Mouse (Mus musculus): ENCODE data around the gene Skida1. TPM values are rescaled to one million over a fixed set of nuclear protein-coding genes. Genes with fewer than 3 reads are reported as not detected.

Skida1 gene
- total and polyA plus RNA-seq, 2 experiments from 2014 or later, result 4.4 to 14.1 TPM

DNA sequence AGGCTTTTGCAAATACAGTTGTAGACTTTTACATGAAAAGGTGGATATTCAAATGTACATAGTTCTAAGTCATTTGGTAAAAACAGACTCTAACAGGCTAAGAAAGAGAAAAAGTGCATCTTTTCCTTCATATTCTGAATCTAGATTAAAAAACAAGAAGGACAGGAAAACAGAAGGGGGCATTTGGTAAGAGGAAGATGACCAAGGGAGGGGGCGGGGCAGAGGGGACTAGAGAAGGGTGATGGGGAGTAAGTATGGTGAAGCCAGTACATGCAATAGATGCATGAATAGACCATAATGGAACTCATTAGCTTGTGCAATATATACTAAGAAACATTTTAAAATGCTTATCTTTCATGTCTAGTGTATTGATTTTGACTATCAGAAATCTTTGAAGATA is 11.5 kb upstream of the Skida1 start:
- TF ChIP-seq CTCF (IDR thresholded peaks at IDR 0.05; ENCODE audit: low read depth), result no peak
- no peaks in the 10 kb centered on the region for H3K36me3 ChIP-seq (ENCODE audit: insufficient read depth, low read length)

DNA sequence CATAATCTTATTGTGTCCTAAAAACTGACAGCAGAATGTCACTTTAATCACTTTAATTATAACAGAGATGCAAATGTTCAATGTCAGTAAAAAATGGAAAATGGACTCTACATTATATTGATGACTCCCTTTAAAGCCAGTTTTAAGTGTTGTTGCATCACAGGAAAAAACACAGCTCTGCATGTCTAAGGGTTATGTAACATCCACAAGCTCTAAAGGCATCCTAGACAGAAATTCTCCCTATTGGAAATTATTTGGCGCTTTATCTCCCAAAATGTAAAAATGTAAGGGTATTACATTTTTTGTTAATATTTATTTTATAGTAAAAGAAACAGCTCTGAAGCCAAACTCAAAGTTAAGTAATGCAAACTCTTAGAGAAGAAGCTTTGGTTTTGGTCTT is 11.0 kb upstream of the Skida1 start:
- H3K4me3 ChIP-seq (ENCODE audit: low read length), result no peak overlapping the region
- H3K27me3 ChIP-seq (ENCODE audit: insufficient read depth, low read length), result no peaks in the 10 kb centered on the region
- H3K4me2 ChIP-seq (ENCODE audit: low read depth, low read length), result no peak overlapping the region
- H3K36me3 ChIP-seq (ENCODE audit: insufficient read depth, low read length), result no peaks in the 10 kb centered on the region
- H3K9ac ChIP-seq (replicated peaks; ENCODE audit: low read length), result no peak overlapping the region
- DNase-seq (ENCODE audit: low spot score), result no peak
- 85% methylated on average over 1 of the region's 1 CpGs for WGBS
- ATAC-seq, result no peak
- no peak overlapping the region for H3K27ac ChIP-seq
- TF ChIP-seq CTCF (IDR thresholded peaks at IDR 0.05; ENCODE audit: low read depth), result no peak
- H3K9me3 ChIP-seq (ENCODE audit: low read length), result no peaks in the 10 kb centered on the region
- no peaks in the 10 kb centered on the region for H3K4me1 ChIP-seq (ENCODE audit: insufficient read depth, low read length)

More for the DNA sequence above, 11.5 kb upstream of the Skida1 start:
- H3K27me3 ChIP-seq (ENCODE audit: insufficient read depth, low read length), result no peaks in the 10 kb centered on the region
- 87% methylated on average over 1 of the region's 1 CpGs for WGBS
- no peaks in the 10 kb centered on the region for H3K9me3 ChIP-seq (ENCODE audit: low read length)
- H3K27ac ChIP-seq, result no peak overlapping the region
- H3K4me2 ChIP-seq (ENCODE audit: low read depth, low read length), result no peak overlapping the region
- no peak overlapping the region for H3K9ac ChIP-seq (replicated peaks; ENCODE audit: low read length)
- no peaks in the 10 kb centered on the region for H3K4me1 ChIP-seq (ENCODE audit: insufficient read depth, low read length)
- DNase-seq (ENCODE audit: low spot score) (no peak), ATAC-seq (no peak)
- no peak overlapping the region for H3K4me3 ChIP-seq (ENCODE audit: low read length)

GRCm38 (mm10) chr2:18059063-18059462 is 10.2 kb upstream of the Skida1 start:
- no peak for DNase-seq (ENCODE audit: low spot score)

GRCm38 (mm10) chr2:18058146-18058708 is 9.4 kb upstream of the Skida1 start:
- TF ChIP-seq CTCF (IDR thresholded peaks at IDR 0.05; ENCODE audit: low read depth), result no peak
- Histone ChIP-seq H3K4me2 (ENCODE audit: low read depth, low read length) (peak overlapping the region; percentile 95), H3K36me3 (ENCODE audit: insufficient read depth, low read length) (no peaks in the 10 kb centered on the region), H3K4me1 (ENCODE audit: insufficient read depth, low read length) (no peaks in the 10 kb centered on the region), H3K9me3 (ENCODE audit: low read length) (no peaks in the 10 kb centered on the region), H3K4me3 (ENCODE audit: low read length) (peak overlapping the region; percentile 69), H3K27me3 (ENCODE audit: insufficient read depth, low read length) (no peaks in the 10 kb centered on the region), H3K27ac (peak overlapping the region; percentile 98), H3K9ac (replicated peaks; ENCODE audit: low read length) (peak overlapping the region; percentile 83)
- DNase-seq (ENCODE audit: low spot score) (no peak), ATAC-seq (no peak)
- WGBS, result 18% methylated on average over 9 of the region's 9 CpGs

More at GRCm38 (mm10) chr2:18059063-18059462, 10.2 kb upstream of the Skida1 start:
- Histone ChIP-seq H3K27me3 (ENCODE audit: insufficient read depth, low read length) (no peaks in the 10 kb centered on the region), H3K4me3 (ENCODE audit: low read length) (no peak overlapping the region), H3K27ac (no peak overlapping the region), H3K36me3 (ENCODE audit: insufficient read depth, low read length) (no peaks in the 10 kb centered on the region), H3K4me1 (ENCODE audit: insufficient read depth, low read length) (no peaks in the 10 kb centered on the region), H3K4me2 (ENCODE audit: low read depth, low read length) (peak overlapping the region; percentile 95; the same call in 1 of the 2 replicates), H3K9me3 (ENCODE audit: low read length) (no peaks in the 10 kb centered on the region), H3K9ac (replicated peaks; ENCODE audit: low read length) (no peak overlapping the region)
- no peak for ATAC-seq
- TF ChIP-seq CTCF (IDR thresholded peaks at IDR 0.05; ENCODE audit: low read depth), result no peak
- WGBS, result 52% methylated on average over 2 of the region's 2 CpGs

DNA sequence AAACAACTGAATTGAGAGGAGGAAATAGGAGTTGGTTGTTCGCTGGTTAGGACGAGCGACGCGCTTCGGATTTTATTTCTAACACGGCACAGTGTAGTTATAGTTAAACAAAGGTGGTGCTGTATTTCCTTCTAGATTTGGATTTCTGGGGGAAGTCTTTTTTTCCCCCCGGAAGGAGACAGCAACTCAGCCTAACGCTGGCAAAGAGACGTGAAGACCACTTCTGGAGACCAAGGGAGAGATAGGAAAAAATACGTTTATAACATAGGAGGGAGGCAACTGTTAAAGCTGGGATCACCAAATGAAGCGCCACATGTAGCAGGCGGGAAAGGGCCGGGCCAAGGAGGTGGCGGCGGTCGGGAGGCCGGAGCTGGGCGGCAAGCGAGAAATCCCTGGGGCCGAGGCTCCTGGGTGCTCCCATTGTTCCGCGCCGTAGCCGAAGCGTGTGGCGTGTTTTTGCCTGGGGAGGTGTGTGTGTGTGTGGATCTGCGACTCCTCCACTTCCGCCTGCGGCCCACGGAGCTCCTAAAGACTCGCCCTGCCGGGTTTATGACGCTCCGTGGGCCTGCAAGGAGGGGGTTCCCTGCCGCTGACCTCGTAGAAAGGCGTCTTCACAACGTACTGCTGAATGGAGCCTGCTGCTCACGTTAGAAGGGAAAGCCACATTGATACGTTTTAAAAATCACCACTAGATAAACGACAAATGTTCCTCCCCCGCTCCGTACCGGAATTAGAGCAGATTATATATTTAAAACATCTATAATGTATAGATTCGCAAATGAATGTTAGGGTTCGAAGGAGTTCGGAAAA is 8.7 kb upstream of the Skida1 start:
- peak overlapping the region; percentile 98 for H3K27ac ChIP-seq
- no peaks in the 10 kb centered on the region for H3K4me1 ChIP-seq (ENCODE audit: insufficient read depth, low read length)
- peak overlapping the region; percentile 69 for H3K4me3 ChIP-seq (ENCODE audit: low read length)
- H3K9ac ChIP-seq (replicated peaks; ENCODE audit: low read length), result peak overlapping the region; percentile 83
- no peaks in the 10 kb centered on the region for H3K36me3 ChIP-seq (ENCODE audit: insufficient read depth, low read length)
- no peak for TF ChIP-seq CTCF (IDR thresholded peaks at IDR 0.05; ENCODE audit: low read depth)
- WGBS, result under 1% methylated on average over 48 of the region's 48 CpGs
- H3K9me3 ChIP-seq (ENCODE audit: low read length), result no peaks in the 10 kb centered on the region
- ATAC-seq, result no peak; the same call in 1 of the 2 replicates
- no peaks in the 10 kb centered on the region for H3K27me3 ChIP-seq (ENCODE audit: insufficient read depth, low read length)
- peak overlapping the region; percentile 95 for H3K4me2 ChIP-seq (ENCODE audit: low read depth, low read length)
- DNase-seq (ENCODE audit: low spot score), result peak; percentile 77

- peak; percentile 96 for ATAC-seq
- WGBS, result under 1% methylated on average over 37 of the region's 50 CpGs
- no peaks in the 10 kb centered on the region for H3K36me3 ChIP-seq (ENCODE audit: insufficient read depth, low read length)
- H3K9ac ChIP-seq (replicated peaks; ENCODE audit: low read length), result peak overlapping the region; percentile 83
- peak; percentile 94 for DNase-seq (ENCODE audit: low spot score)
- no peaks in the 10 kb centered on the region for H3K9me3 ChIP-seq (ENCODE audit: low read length)
- H3K4me3 ChIP-seq (ENCODE audit: low read length), result peak overlapping the region; percentile 69
- peak overlapping the region; percentile 98 for H3K27ac ChIP-seq
- no peaks in the 10 kb centered on the region for H3K4me1 ChIP-seq (ENCODE audit: insufficient read depth, low read length)
- no peak for TF ChIP-seq CTCF (IDR thresholded peaks at IDR 0.05; ENCODE audit: low read depth)
- peak overlapping the region; percentile 95 for H3K4me2 ChIP-seq (ENCODE audit: low read depth, low read length)
- no peaks in the 10 kb centered on the region for H3K27me3 ChIP-seq (ENCODE audit: insufficient read depth, low read length)
Measured at GRCm38 (mm10) chr2:18056786-18057255, 8.0 kb upstream of the Skida1 start.
